Mouse (Mus musculus): ENCODE data around the gene Dpm2.

GRCm38 (mm10) chr2:32534733-32535471, 35.8 kb upstream of the Dpm2 start, which contains the start of gene Fam102a:
- TF ChIP-seq CTCF (IDR thresholded peaks at IDR 0.05; ENCODE audit: extremely low read depth, insufficient read length, insufficient replicate concordance, low read depth, low read length) (no peak), POLR2A (IDR thresholded peaks at IDR 0.05; ENCODE audit: low read depth, low read length) (peak; percentile 85)

Measured in small intestine, adult 2 months (tissue).